Mouse (Mus musculus) activated CD4-positive, CD25-positive, alpha-beta regulatory T cell, adult 4 months (primary cell): ENCODE results near the gene Zfp354a. TPM values are rescaled to one million over a fixed set of nuclear protein-coding genes. Genes with fewer than 3 reads are reported as not detected.

Experiments
- polyA plus RNA-seq, 2 experiments: library from polyadenylated mRNA; unstranded; fragments of 100-300 nt; shearing (Covaris generic); gene quantifications; one replicate each; pipeline ENCODE4 v1.2.1; 2017

Gene Zfp354a
- polyA plus RNA-seq, 2 experiments from 2014 or later: not detected

Other genes starting within 250 kb of the Zfp354a start
- 1 to 10 TPM in 1 of 2 experiments, under 1 TPM in 1; 0.79 to 3.2 TPM for gene Zfp354c, start 231.5 kb upstream of the Zfp354a start, polyA plus RNA-seq
- not detected for gene Zfp879, start 217.7 kb upstream of the Zfp354a start, polyA plus RNA-seq
- gene Grm6, start 208.6 kb upstream of the Zfp354a start, polyA plus RNA-seq: not detected
- not detected for gene Zfp454, start 171.6 kb upstream of the Zfp354a start, polyA plus RNA-seq
- not detected for gene Zfp2, start 143.1 kb upstream of the Zfp354a start, polyA plus RNA-seq
- not detected for gene Zfp354b, start 127.6 kb upstream of the Zfp354a start, polyA plus RNA-seq
- not detected for gene 4933414I15Rik, start 115.5 kb upstream of the Zfp354a start, polyA plus RNA-seq
- not detected for gene Prop1, start 105.5 kb upstream of the Zfp354a start, polyA plus RNA-seq
- gene Olfr1378, start 92.7 kb upstream of the Zfp354a start, polyA plus RNA-seq: not detected
- gene Olfr1377, start 77.3 kb upstream of the Zfp354a start, polyA plus RNA-seq: not detected
- gene Olfr51, start 55.7 kb upstream of the Zfp354a start, polyA plus RNA-seq: not detected
- gene Olfr54, start 45.0 kb upstream of the Zfp354a start, polyA plus RNA-seq: under 1 TPM in 1 of 2 experiments, not detected in 1; 0.20 TPM
- gene Olfr1375, start 11.1 kb upstream of the Zfp354a start, polyA plus RNA-seq: not detected
- gene Gm12569, start 161.2 kb downstream of the Zfp354a start, polyA plus RNA-seq: not detected
- gene Clk4, start 202.5 kb downstream of the Zfp354a start, polyA plus RNA-seq: 100 to 1,000 TPM; 154 to 164 TPM
- gene BC049762, start 203.8 kb downstream of the Zfp354a start, polyA plus RNA-seq: not detected
- gene Col23a1, start 230.7 kb downstream of the Zfp354a start, polyA plus RNA-seq: under 1 TPM; 0.78 to 0.98 TPM